Mouse (Mus musculus): ENCODE measurements around the gene Smim20.

Gene Smim20

GRCm38 (mm10) chr5:53265740-53266139 is 1.1 kb upstream of the Smim20 start:
- peak; percentile 71 for DNase-seq (ENCODE audit: low read depth, low spot score)

- DNase-seq (ENCODE audit: low read depth, low spot score): no peak
Observed at GRCm38 (mm10) chr5:53266181-53266580, 702 bp upstream of the Smim20 start.

- no peak for DNase-seq (ENCODE audit: low read depth, low spot score)
Observed at GRCm38 (mm10) chr5:53268095-53268692, 1.3 kb downstream of the Smim20 start.

GRCm38 (mm10) chr5:53269799-53270198 is 2.9 kb downstream of the Smim20 start:
- no peak for DNase-seq (ENCODE audit: low read depth, low spot score)

- no peak for DNase-seq (ENCODE audit: low read depth, low spot score)
Observed at GRCm38 (mm10) chr5:53270947-53271711, 4.2 kb downstream of the Smim20 start.

GRCm38 (mm10) chr5:53272626-53273025 is 5.7 kb downstream of the Smim20 start:
- DNase-seq (ENCODE audit: low read depth, low spot score): no peak

GRCm38 (mm10) chr5:53273699-53274430 is 7.0 kb downstream of the Smim20 start:
- DNase-seq (ENCODE audit: low read depth, low spot score): no peak

- DNase-seq (ENCODE audit: low read depth, low spot score): no peak
Observed at GRCm38 (mm10) chr5:53274811-53275355, 8.0 kb downstream of the Smim20 start.

- no peak for DNase-seq (ENCODE audit: low read depth, low spot score)
Observed at GRCm38 (mm10) chr5:53275376-53275775, 8.5 kb downstream of the Smim20 start.

- no peak for DNase-seq (ENCODE audit: low read depth, low spot score)
Observed at GRCm38 (mm10) chr5:53276470-53277022, 9.7 kb downstream of the Smim20 start.

- no peak for DNase-seq (ENCODE audit: low read depth, low spot score)
Observed at GRCm38 (mm10) chr5:53277716-53278263, 10.9 kb downstream of the Smim20 start.

GRCm38 (mm10) chr5:53279216-53279813 is 12.4 kb downstream of the Smim20 start:
- no peak for DNase-seq (ENCODE audit: low read depth, low spot score)

- no peak for DNase-seq (ENCODE audit: low read depth, low spot score)
Observed at GRCm38 (mm10) chr5:53282487-53282886, 15.6 kb downstream of the Smim20 start.

- no peak for DNase-seq (ENCODE audit: low read depth, low spot score)
Observed at GRCm38 (mm10) chr5:53286406-53286805, 19.5 kb downstream of the Smim20 start.

GRCm38 (mm10) chr5:53289438-53289837 is 22.6 kb downstream of the Smim20 start:
- no peak for DNase-seq (ENCODE audit: low read depth, low spot score)

GRCm38 (mm10) chr5:53294627-53295026 is 27.7 kb downstream of the Smim20 start:
- DNase-seq (ENCODE audit: low read depth, low spot score): no peak

GRCm38 (mm10) chr5:53296961-53297360 is 30.1 kb downstream of the Smim20 start:
- DNase-seq (ENCODE audit: low read depth, low spot score): no peak

GRCm38 (mm10) chr5:53301496-53301895 is 34.6 kb downstream of the Smim20 start:
- no peak for DNase-seq (ENCODE audit: low read depth, low spot score)

GRCm38 (mm10) chr5:53302895-53303670 is 36.2 kb downstream of the Smim20 start:
- no peak for DNase-seq (ENCODE audit: low read depth, low spot score)

- DNase-seq (ENCODE audit: low read depth, low spot score): no peak
Observed at GRCm38 (mm10) chr5:53303941-53304340, 37.1 kb downstream of the Smim20 start.
